Mouse (Mus musculus): ENCODE measurements at regions not wholly inside any gene's neighbourhood (a gene's known extent, or its start where the extent isn't known, plus 50 kb on each side); places are given as distances from the start of the nearest gene placed in this dataset.

- Histone ChIP-seq H3K9ac (no peak overlapping the region), H3K36me3 (no peaks in the 10 kb centered on the region), H3K27ac (ENCODE audit: poor library complexity, severe bottlenecking) (no peak overlapping the region), H3K4me1 (replicated peaks) (peaks cover 16% of the 10 kb centered on the region), H3K4me2 (no peak overlapping the region), H3K4me3 (no peak overlapping the region), H3K9me3 (replicated peaks) (no peaks in the 10 kb centered on the region), H3K27me3 (replicated peaks) (0 out of 2 replicates have a peak, but pooled peaks cover 9% of the 10 kb centered on the region)
- no peak for ATAC-seq (ENCODE audit: insufficient number of reproducible peaks, low FRiP score)
- WGBS: 81% methylated on average over 11 of the region's 11 CpGs
Measured at GRCm38 (mm10) chr10:117458271-117459040, 78.6 kb upstream of the Cpsf6 start.

GRCm38 (mm10) chr10:117457701-117457950 is 77.8 kb upstream of the Cpsf6 start:
- Histone ChIP-seq H3K4me1 (replicated peaks) (peaks cover 21% of the 10 kb centered on the region), H3K36me3 (no peaks in the 10 kb centered on the region), H3K4me2 (no peak overlapping the region), H3K9ac (no peak overlapping the region), H3K4me3 (no peak overlapping the region), H3K27ac (ENCODE audit: poor library complexity, severe bottlenecking) (no peak overlapping the region), H3K27me3 (replicated peaks) (0 out of 2 replicates have a peak, but pooled peaks cover 9% of the 10 kb centered on the region), H3K9me3 (replicated peaks) (no peaks in the 10 kb centered on the region)
- 55% methylated on average over 2 of the region's 2 CpGs for WGBS
- no peak for ATAC-seq (ENCODE audit: insufficient number of reproducible peaks, low FRiP score)

GRCm38 (mm10) chr10:117456904-117457700 is 77.3 kb upstream of the Cpsf6 start:
- H3K36me3 ChIP-seq: no peaks in the 10 kb centered on the region
- peaks cover 24% of the 10 kb centered on the region for H3K4me1 ChIP-seq (replicated peaks)
- H3K4me2 ChIP-seq: no peak overlapping the region
- H3K9me3 ChIP-seq (replicated peaks): no peaks in the 10 kb centered on the region
- no peak overlapping the region for H3K27ac ChIP-seq (ENCODE audit: poor library complexity, severe bottlenecking)
- no peak for ATAC-seq (ENCODE audit: insufficient number of reproducible peaks, low FRiP score)
- H3K4me3 ChIP-seq: no peak overlapping the region
- 0 out of 2 replicates have a peak, but pooled peaks cover 9% of the 10 kb centered on the region for H3K27me3 ChIP-seq (replicated peaks)
- H3K9ac ChIP-seq: no peak overlapping the region
- 48% methylated on average over 18 of the region's 18 CpGs for WGBS

GRCm38 (mm10) chr10:117456427-117456826 is 76.6 kb upstream of the Cpsf6 start:
- Histone ChIP-seq H3K4me1 (replicated peaks) (peaks cover 17% of the 10 kb centered on the region), H3K4me3 (no peak overlapping the region), H3K27me3 (replicated peaks) (0 out of 2 replicates have a peak, but pooled peaks cover 9% of the 10 kb centered on the region), H3K4me2 (no peak overlapping the region), H3K36me3 (no peaks in the 10 kb centered on the region), H3K9ac (no peak overlapping the region), H3K9me3 (replicated peaks) (no peaks in the 10 kb centered on the region), H3K27ac (ENCODE audit: poor library complexity, severe bottlenecking) (no peak overlapping the region)
- no peak for ATAC-seq (ENCODE audit: insufficient number of reproducible peaks, low FRiP score)
- 69% methylated on average over 8 of the region's 8 CpGs for WGBS

- H3K27me3 ChIP-seq (replicated peaks): 0 out of 2 replicates have a peak, but pooled peaks cover 9% of the 10 kb centered on the region
- ATAC-seq (ENCODE audit: insufficient number of reproducible peaks, low FRiP score): no peak
- H3K9ac ChIP-seq: no peak overlapping the region
- no peaks in the 10 kb centered on the region for H3K9me3 ChIP-seq (replicated peaks)
- H3K4me1 ChIP-seq (replicated peaks): peaks cover 17% of the 10 kb centered on the region
- no peaks in the 10 kb centered on the region for H3K36me3 ChIP-seq
- no peak overlapping the region for H3K27ac ChIP-seq (ENCODE audit: poor library complexity, severe bottlenecking)
- H3K4me2 ChIP-seq: no peak overlapping the region
- H3K4me3 ChIP-seq: no peak overlapping the region
- 70% methylated on average over 9 of the region's 9 CpGs for WGBS
Measured at GRCm38 (mm10) chr10:117455595-117456302, 75.9 kb upstream of the Cpsf6 start.

GRCm38 (mm10) chr10:117454711-117455591 is 75.1 kb upstream of the Cpsf6 start:
- H3K27ac ChIP-seq (ENCODE audit: poor library complexity, severe bottlenecking): no peak overlapping the region
- H3K4me3 ChIP-seq: no peak overlapping the region
- H3K4me1 ChIP-seq (replicated peaks): peaks cover 17% of the 10 kb centered on the region
- no peaks in the 10 kb centered on the region for H3K9me3 ChIP-seq (replicated peaks)
- 65% methylated on average over 12 of the region's 12 CpGs for WGBS
- ATAC-seq (ENCODE audit: insufficient number of reproducible peaks, low FRiP score): no peak
- no peak overlapping the region for H3K4me2 ChIP-seq
- 0 out of 2 replicates have a peak, but pooled peaks cover 9% of the 10 kb centered on the region for H3K27me3 ChIP-seq (replicated peaks)
- no peaks in the 10 kb centered on the region for H3K36me3 ChIP-seq
- H3K9ac ChIP-seq: no peak overlapping the region

GRCm38 (mm10) chr10:117454171-117454500 is 74.3 kb upstream of the Cpsf6 start:
- Histone ChIP-seq H3K27me3 (replicated peaks) (0 out of 2 replicates have a peak, but pooled peaks cover 9% of the 10 kb centered on the region), H3K36me3 (no peaks in the 10 kb centered on the region), H3K9ac (no peak overlapping the region), H3K9me3 (replicated peaks) (no peaks in the 10 kb centered on the region), H3K4me2 (no peak overlapping the region), H3K4me1 (replicated peaks) (peaks cover 17% of the 10 kb centered on the region), H3K4me3 (no peak overlapping the region), H3K27ac (ENCODE audit: poor library complexity, severe bottlenecking) (no peak overlapping the region)
- 72% methylated on average over 3 of the region's 3 CpGs for WGBS
- ATAC-seq (ENCODE audit: insufficient number of reproducible peaks, low FRiP score): no peak

- peaks cover 17% of the 10 kb centered on the region for H3K4me1 ChIP-seq (replicated peaks)
- no peak overlapping the region for H3K27ac ChIP-seq (ENCODE audit: poor library complexity, severe bottlenecking)
- H3K9me3 ChIP-seq (replicated peaks): no peaks in the 10 kb centered on the region
- H3K9ac ChIP-seq: no peak overlapping the region
- ATAC-seq (ENCODE audit: insufficient number of reproducible peaks, low FRiP score): no peak
- WGBS: 81% methylated on average over 7 of the region's 7 CpGs
- no peaks in the 10 kb centered on the region for H3K36me3 ChIP-seq
- H3K4me3 ChIP-seq: no peak overlapping the region
- 0 out of 2 replicates have a peak, but pooled peaks cover 9% of the 10 kb centered on the region for H3K27me3 ChIP-seq (replicated peaks)
- H3K4me2 ChIP-seq: no peak overlapping the region
Measured at GRCm38 (mm10) chr10:117453406-117454170, 73.8 kb upstream of the Cpsf6 start.

- no peaks in the 10 kb centered on the region for H3K9me3 ChIP-seq (replicated peaks)
- WGBS: 24% methylated on average over 7 of the region's 7 CpGs
- H3K4me3 ChIP-seq: no peak overlapping the region
- ATAC-seq (ENCODE audit: insufficient number of reproducible peaks, low FRiP score): no peak; the same call in 1 of the 2 replicates
- H3K27ac ChIP-seq (ENCODE audit: poor library complexity, severe bottlenecking): 0 out of 2 replicates have a peak overlapping the region, but pooled peaks have one; percentile 33
- no peak overlapping the region for H3K9ac ChIP-seq
- no peaks in the 10 kb centered on the region for H3K36me3 ChIP-seq
- H3K4me2 ChIP-seq: no peak overlapping the region
- 0 out of 2 replicates have a peak, but pooled peaks cover 7% of the 10 kb centered on the region for H3K27me3 ChIP-seq (replicated peaks)
- H3K4me1 ChIP-seq (replicated peaks): peaks cover 17% of the 10 kb centered on the region
Measured at GRCm38 (mm10) chr10:117452190-117452950, 72.6 kb upstream of the Cpsf6 start.
